Mouse (Mus musculus): ENCODE data around the gene Arnt2.

GRCm38 (mm10) chr7:84409241-84409895 is 608 bp downstream of the Arnt2 start:
- TF ChIP-seq CTCF (IDR thresholded peaks at IDR 0.05; ENCODE audit: low read depth, low read length) (no peak), GATA1 (IDR thresholded peaks at IDR 0.05; ENCODE audit: borderline replicate concordance, low read length) (no peak)

All from G1E (cell line).